Mouse (Mus musculus): Measurements from ENCODE around the gene Dock6.

DNA sequence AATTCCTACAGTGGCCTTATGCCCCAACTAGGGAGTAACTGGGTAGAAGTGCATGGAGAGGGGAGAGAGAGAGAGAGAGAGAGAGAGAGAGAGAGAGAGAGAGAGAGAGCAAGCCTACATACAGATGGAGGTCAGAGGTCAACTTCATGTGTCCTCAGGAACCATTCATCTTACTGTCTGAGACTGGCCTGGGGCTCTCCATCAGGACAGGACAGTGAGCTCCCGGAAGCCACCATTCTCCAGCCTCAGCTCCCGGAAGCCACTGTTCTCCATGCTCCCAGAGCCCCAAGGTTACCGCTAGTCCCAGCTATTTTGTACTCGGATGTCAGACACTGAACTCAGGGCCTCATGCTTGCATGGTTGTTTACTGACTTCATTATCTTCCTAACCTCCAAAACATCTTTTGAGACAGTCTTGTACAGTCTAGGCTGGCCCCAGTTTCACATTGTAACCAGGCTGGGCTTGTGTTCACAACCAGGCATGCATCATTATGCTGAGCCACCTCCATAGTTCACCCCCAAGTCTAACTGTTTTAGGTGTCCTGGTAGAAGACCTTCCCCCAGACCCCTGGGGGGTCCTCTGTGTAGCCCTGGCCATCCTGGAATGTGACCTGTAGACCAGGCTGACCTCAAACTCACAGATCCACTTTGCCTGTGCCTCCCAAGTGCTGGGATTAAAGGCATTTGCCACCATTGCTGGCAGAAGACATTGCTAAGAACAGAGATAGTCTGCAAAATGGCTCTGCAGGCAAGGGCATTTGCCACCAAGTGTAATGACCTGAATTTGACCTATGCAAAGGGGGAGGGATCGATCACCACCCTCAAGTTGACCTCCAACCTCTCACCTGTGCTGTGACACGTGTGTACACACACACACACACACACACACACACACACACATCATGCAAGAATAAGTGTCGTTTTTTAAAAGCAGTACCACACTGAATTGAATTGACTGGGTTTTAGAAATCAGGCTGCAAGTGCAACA is 2.5 kb downstream of the Dock6 start:
- TF ChIP-seq CTCF (conservative IDR thresholded peaks at IDR 0.05; ENCODE audit: low read length): no peak
- TF ChIP-seq POU5F1 (IDR thresholded peaks at IDR 0.05; ENCODE audit: borderline replicate concordance, low read length): no peak

All from E14TG2a.4 (cell line).